ENCODE assay signal across 9 mouse cellular contexts in genomic region chr12:33717601-33718260, GRCm38 (mm10).
DNase-seq lines count a peak whose midpoint lies in the region; ATAC-seq and TF ChIP-seq lines count a peak whose summit lies in the region.
"Had no signal": no experiment of that assay in that cellular context is flagged by ENCODE, and none has a peak within 500 bp of the region (broad histone marks: within the 10 kb centered on the region; RNA-seq: fewer than 3 reads in every experiment).

No protein-coding gene starts in this region.

- DNase-seq in kidney, postnatal 0 days (ENCODE audit: low spot score) = peak; percentile 73
- no peak for DNase-seq in kidney, adult 8-10 months
- DNase-seq in embryo, embryonic 11.5 days (ENCODE audit: low read depth, low spot score) = peak; percentile 40
- peak; percentile 57 for DNase-seq in midbrain, embryonic 14.5 days
- no peak for DNase-seq in thymus, adult 2 months
- DNase-seq in urinary bladder, postnatal 25 days (ENCODE audit: low spot score) = no peak
- no peak for DNase-seq in urinary bladder, postnatal 10 days (ENCODE audit: low spot score)

- peak overlapping the region; percentile 47 for H3K4me2 ChIP-seq in kidney, postnatal 0 days (ENCODE audit: low read length)
- H3K4me2 ChIP-seq in heart, embryonic 14.5 days (ENCODE audit: low read length) = peak overlapping the region; percentile 50
- peak overlapping the region; percentile 38 for H3K4me2 ChIP-seq in midbrain, embryonic 14.5 days (ENCODE audit: low read length)

- H3K9ac ChIP-seq in kidney, postnatal 0 days (ENCODE audit: low read depth, low read length) = no peak overlapping the region
- no peak overlapping the region for H3K9ac ChIP-seq in heart, embryonic 14.5 days (ENCODE audit: low read length)
- no peak overlapping the region for H3K9ac ChIP-seq in midbrain, embryonic 14.5 days (replicated peaks; ENCODE audit: low read length)

- TF ChIP-seq CTCF in kidney, postnatal 0 days (IDR thresholded peaks at IDR 0.05; ENCODE audit: low read depth) = no peak
- TF ChIP-seq CTCF in thymus, adult 2 months (IDR thresholded peaks at IDR 0.05; ENCODE audit: borderline replicate concordance, control insufficient read depth, extremely low read depth, insufficient read depth, low read length, poor library complexity) = no peak

- no peaks in the 10 kb centered on the region for H3K36me3 ChIP-seq in kidney, postnatal 0 days (ENCODE audit: insufficient read depth, low read length)
- no peaks in the 10 kb centered on the region for H3K36me3 ChIP-seq in heart, embryonic 14.5 days (ENCODE audit: control insufficient read depth, insufficient read depth, low read length)
- no peaks in the 10 kb centered on the region for H3K36me3 ChIP-seq in midbrain, embryonic 14.5 days (ENCODE audit: control insufficient read depth, insufficient read depth, low read length)
- no peaks in the 10 kb centered on the region for H3K36me3 ChIP-seq in thymus, adult 2 months (ENCODE audit: control insufficient read depth, insufficient read depth, low read length)

- no peak overlapping the region for H3K27ac ChIP-seq in kidney, postnatal 0 days
- H3K27ac ChIP-seq in heart, embryonic 14.5 days (replicated peaks in 1 of 2; ENCODE audit: control insufficient read depth in 1 of 2, insufficient read depth in 1 of 2, low read depth in 2 of 2, low read length in 2 of 2) = 0 out of 4 replicates have a peak overlapping the region, but pooled peaks have one; percentile 39 to 54
- H3K27ac ChIP-seq in midbrain, embryonic 14.5 days (replicated peaks; ENCODE audit: low read depth, low read length) = no peak overlapping the region
- H3K27ac ChIP-seq in thymus, adult 2 months (ENCODE audit: control insufficient read depth, insufficient read depth, low read length) = no peak overlapping the region

- 8% methylated on average over 14 of the region's 14 CpGs for WGBS in kidney, postnatal 0 days
- 25% methylated on average over 14 of the region's 14 CpGs for WGBS in heart, embryonic 14.5 days
- WGBS in midbrain, embryonic 14.5 days = 33% methylated on average over 14 of the region's 14 CpGs
- WGBS in thymus, adult 2 months = 55% methylated on average over 14 of the region's 14 CpGs

- no peaks in the 10 kb centered on the region for H3K4me1 ChIP-seq in kidney, postnatal 0 days (replicated peaks; ENCODE audit: insufficient read depth, low read length)
- peaks cover 0 to 2% of the 10 kb centered on the region in 2 experiments; a peak in 2 of 4 replicates for H3K4me1 ChIP-seq in heart, embryonic 14.5 days (ENCODE audit: control insufficient read depth in 2 of 2, insufficient read depth in 2 of 2, low read length in 2 of 2)
- H3K4me1 ChIP-seq in midbrain, embryonic 14.5 days (ENCODE audit: control insufficient read depth, insufficient read depth, low read length) = 0 out of 2 replicates have a peak, but pooled peaks cover 2% of the 10 kb centered on the region
- no peaks in the 10 kb centered on the region for H3K4me1 ChIP-seq in thymus, adult 2 months (replicated peaks; ENCODE audit: control insufficient read depth, insufficient read depth, low read length)

- TF ChIP-seq POLR2A in thymus, adult 2 months (IDR thresholded peaks at IDR 0.05; ENCODE audit: control insufficient read depth, extremely low read depth, insufficient read depth, low read length, poor library complexity) = no peak

- peak overlapping the region; percentile 9; the same call in 1 of the 2 replicates for H3K4me3 ChIP-seq in kidney, postnatal 0 days (replicated peaks; ENCODE audit: low read depth, low read length)
- H3K4me3 ChIP-seq in heart, embryonic 14.5 days (ENCODE audit: control insufficient read depth in 1 of 2, insufficient read depth in 1 of 2, low read depth in 1 of 2, low read length in 2 of 2) = 0 out of 4 replicates have a peak overlapping the region, but pooled peaks of 1 of the 2 experiments have one; percentile 0
- no peak overlapping the region for H3K4me3 ChIP-seq in midbrain, embryonic 14.5 days (replicated peaks; ENCODE audit: low read depth, low read length)
- no peak overlapping the region for H3K4me3 ChIP-seq in thymus, adult 2 months (ENCODE audit: control insufficient read depth, insufficient read depth, low read length)
- H3K4me3 ChIP-seq: myocyte had no signal

- no peaks in the 10 kb centered on the region for H3K9me3 ChIP-seq in kidney, postnatal 0 days (replicated peaks; ENCODE audit: low read length)
- H3K9me3 ChIP-seq in heart, embryonic 14.5 days (ENCODE audit: control insufficient read depth, low read length) = no peaks in the 10 kb centered on the region
- no peaks in the 10 kb centered on the region for H3K9me3 ChIP-seq in midbrain, embryonic 14.5 days (ENCODE audit: control insufficient read depth, low read length)

- no peak for ATAC-seq in kidney, postnatal 0 days (replicated peaks; ENCODE audit: low FRiP score, low read depth)
- no peak for ATAC-seq in heart, embryonic 14.5 days (ENCODE audit: insufficient number of reproducible peaks, insufficient read depth, low FRiP score, low read depth)
- ATAC-seq in midbrain, embryonic 14.5 days (ENCODE audit: low FRiP score, low TSS enrichment) = peak; percentile 43; the same call in 1 of the 2 replicates

- no peaks in the 10 kb centered on the region for H3K27me3 ChIP-seq in kidney, postnatal 0 days (ENCODE audit: insufficient read depth, low read length)
- H3K27me3 ChIP-seq in heart, embryonic 14.5 days (ENCODE audit: control insufficient read depth, insufficient read depth, low read length) = no peaks in the 10 kb centered on the region
- no peaks in the 10 kb centered on the region for H3K27me3 ChIP-seq in midbrain, embryonic 14.5 days (ENCODE audit: control insufficient read depth, insufficient read depth, low read length)
- no peaks in the 10 kb centered on the region for H3K27me3 ChIP-seq in thymus, adult 2 months (ENCODE audit: control insufficient read depth, insufficient read depth, low read length)

Comparison
In these comparisons a context has a peak if more than half of its experiments do, and no peak if none do; other contexts are left out.
1. DNase-seq: peak in kidney, postnatal 0 days (single experiment), embryo, embryonic 11.5 days (single experiment) and midbrain, embryonic 14.5 days (single experiment); none in kidney, adult 8-10 months (0 of 2), thymus, adult 2 months (single experiment), urinary bladder, postnatal 25 days (single experiment) and urinary bladder, postnatal 10 days (single experiment).
2. H3K27ac ChIP-seq: peak in heart, embryonic 14.5 days (2 of 2); none in kidney, postnatal 0 days (single experiment), midbrain, embryonic 14.5 days (single experiment) and thymus, adult 2 months (single experiment).
3. Peak in every context shown above with its lines, with median percentiles within 50 percentile points of each other: H3K4me2 ChIP-seq.